Mouse (Mus musculus) lung, postnatal 0 days (tissue): ENCODE measurements at regions not wholly inside any gene's neighbourhood (a gene's known extent, or its start where the extent isn't known, plus 50 kb on each side); places are given as distances from the start of the nearest gene placed in this dataset.

Experiments used
- ATAC-seq: fragments of 200-750 bp; cut with Nextera tagmentation; 2 replicates; pipeline ENCODE4 v1.8.0; 2017; ENCODE audit warnings: moderate library complexity
- DNase-seq: peaks from one replicate; pipeline ENCODE4 v3.0.0-alpha.2; 2016; ENCODE audit warnings: low spot score
- H3K27ac ChIP-seq: fragments of 300-500 bp; sonication (generic); 2 replicates; pipeline ENCODE4 v1.5.1; 2014; ENCODE audit warnings: antibody characterized with exemption, mild to moderate bottlenecking, low read length, mixed read lengths
- H3K27me3 ChIP-seq: fragments of 300-500 bp; sonication (generic); replicated peaks from 2 replicates; pipeline ENCODE4 v1.6.1; 2014; ENCODE audit warnings: low read length, mixed read lengths; ENCODE audit not compliant: insufficient read depth
- H3K36me3 ChIP-seq: fragments of 300-500 bp; sonication (generic); 2 replicates; pipeline ENCODE4 v1.6.1; 2014; ENCODE audit warnings: low read length, mixed read lengths; ENCODE audit not compliant: insufficient read depth
- H3K4me1 ChIP-seq: fragments of 300-500 bp; sonication (generic); 2 replicates; pipeline ENCODE4 v1.6.1; 2014; ENCODE audit warnings: antibody characterized with exemption, low read depth, low read length, mixed read lengths; ENCODE audit not compliant: insufficient read depth
- H3K4me2 ChIP-seq: fragments of 300-500 bp; sonication (generic); replicated peaks from 2 replicates; pipeline ENCODE4 v1.6.1; 2014; ENCODE audit warnings: low read depth, mild to moderate bottlenecking, low read length, moderate library complexity, mixed read lengths
- H3K4me3 ChIP-seq: fragments of 300-500 bp; sonication (generic); 2 replicates; pipeline ENCODE4 v1.5.1; 2014; ENCODE audit warnings: low read depth, low read length
- H3K9ac ChIP-seq: fragments of 300-500 bp; sonication (generic); replicated peaks from 2 replicates; pipeline ENCODE4 v1.6.1; 2014; ENCODE audit warnings: low read depth, mild to moderate bottlenecking
- H3K9me3 ChIP-seq: fragments of 300-500 bp; sonication (generic); 2 replicates; pipeline ENCODE4 v1.6.1; 2016; ENCODE audit warnings: low read length, mixed read lengths
- CTCF ChIP-seq: IDR thresholded peaks from 2 replicates; pipeline ENCODE4 v1.5.1; 2016; ENCODE audit warnings: antibody characterized with exemption, mild to moderate bottlenecking
- EP300 ChIP-seq: IDR thresholded peaks from 2 replicates; pipeline ENCODE4 v1.6.1; 2016; ENCODE audit warnings: antibody characterized with exemption, mild to moderate bottlenecking, control low read depth
- WGBS: fragments of 180-500 bp; shearing (Covaris S2); extraction: QIAGEN DNeasy Blood & Tissue Kit; methylation state at CpG from one replicate; pipeline ENCODE4 v1.1.7; 2014; 5-methylcytosine and 5-hydroxymethylcytosine counted together

GRCm38 (mm10) chr1:19927736-19928327 lies 690.0 kb downstream of the Pkhd1 start:
- WGBS = 45% methylated on average over 5 of the region's 5 CpGs

GRCm38 (mm10) chr1:19951050-19951679 lies 666.7 kb downstream of the Pkhd1 start:
- Histone ChIP-seq H3K4me2 (no peak overlapping the region), H3K27me3 (no peaks in the 10 kb centered on the region), H3K9me3 (no peaks in the 10 kb centered on the region), H3K4me3 (no peak overlapping the region), H3K4me1 (no peaks in the 10 kb centered on the region), H3K9ac (no peak overlapping the region), H3K27ac (no peak overlapping the region), H3K36me3 (no peaks in the 10 kb centered on the region)
- WGBS = 53% methylated on average over 7 of the region's 7 CpGs
- TF ChIP-seq EP300 (no peak), CTCF (no peak)
- ATAC-seq (no peak), DNase-seq (no peak)

More at GRCm38 (mm10) chr1:19927736-19928327, 690.0 kb downstream of the Pkhd1 start:
- Histone ChIP-seq H3K4me2 (no peak overlapping the region), H3K27ac (no peak overlapping the region), H3K9ac (no peak overlapping the region), H3K27me3 (no peaks in the 10 kb centered on the region), H3K4me3 (no peak overlapping the region), H3K36me3 (no peaks in the 10 kb centered on the region), H3K9me3 (no peaks in the 10 kb centered on the region), H3K4me1 (no peaks in the 10 kb centered on the region)
- no peak for DNase-seq
- no peak for ATAC-seq
- TF ChIP-seq EP300 (no peak), CTCF (no peak)

GRCm38 (mm10) chr1:19951680-19952248 lies 666.1 kb downstream of the Pkhd1 start:
- H3K27ac ChIP-seq = no peak overlapping the region
- 66% methylated on average over 8 of the region's 8 CpGs for WGBS
- no peak for TF ChIP-seq CTCF
- TF ChIP-seq EP300 = no peak
- ATAC-seq (no peak), DNase-seq (no peak)
- no peak overlapping the region for H3K9ac ChIP-seq
- no peaks in the 10 kb centered on the region for H3K27me3 ChIP-seq
- no peak overlapping the region for H3K4me2 ChIP-seq
- no peaks in the 10 kb centered on the region for H3K9me3 ChIP-seq
- H3K4me3 ChIP-seq = no peak overlapping the region
- no peaks in the 10 kb centered on the region for H3K36me3 ChIP-seq
- no peaks in the 10 kb centered on the region for H3K4me1 ChIP-seq

GRCm38 (mm10) chr1:19973364-19973763 lies 644.5 kb downstream of the Pkhd1 start:
- Histone ChIP-seq H3K9ac (no peak overlapping the region), H3K4me3 (no peak overlapping the region), H3K9me3 (no peaks in the 10 kb centered on the region), H3K4me2 (no peak overlapping the region), H3K27me3 (no peaks in the 10 kb centered on the region), H3K27ac (no peak overlapping the region), H3K36me3 (no peaks in the 10 kb centered on the region), H3K4me1 (no peaks in the 10 kb centered on the region)
- 55% methylated on average over 4 of the region's 4 CpGs for WGBS
- peak; percentile 15 for DNase-seq
- TF ChIP-seq CTCF = no peak
- ATAC-seq = no peak

- TF ChIP-seq EP300 (no peak), CTCF (no peak)
- no peaks in the 10 kb centered on the region for H3K9me3 ChIP-seq
- H3K4me2 ChIP-seq = no peak overlapping the region
- ATAC-seq = no peak
- H3K36me3 ChIP-seq = no peaks in the 10 kb centered on the region
- no peak overlapping the region for H3K9ac ChIP-seq
- no peak for DNase-seq
- H3K27me3 ChIP-seq = no peaks in the 10 kb centered on the region
- no peaks in the 10 kb centered on the region for H3K4me1 ChIP-seq
- H3K27ac ChIP-seq = no peak overlapping the region
- no peak overlapping the region for H3K4me3 ChIP-seq
- 37% methylated on average over 2 of the region's 2 CpGs for WGBS
Measured at GRCm38 (mm10) chr1:19973981-19974380, 643.9 kb downstream of the Pkhd1 start.

- TF ChIP-seq EP300 = no peak
- TF ChIP-seq CTCF = no peak
Measured at GRCm38 (mm10) chr1:19975436-19975835, 642.4 kb downstream of the Pkhd1 start.

More at GRCm38 (mm10) chr1:19975436-19975835, 642.4 kb downstream of the Pkhd1 start:
- Histone ChIP-seq H3K9ac (no peak overlapping the region), H3K4me3 (no peak overlapping the region), H3K27ac (no peak overlapping the region), H3K4me1 (no peaks in the 10 kb centered on the region), H3K27me3 (no peaks in the 10 kb centered on the region), H3K4me2 (no peak overlapping the region), H3K9me3 (no peaks in the 10 kb centered on the region), H3K36me3 (no peaks in the 10 kb centered on the region)
- DNase-seq (no peak), ATAC-seq (no peak)
